Mouse (Mus musculus) Muller cell, postnatal 12 days (primary cell): ENCODE data around the gene Atad2b.
"Not testable (repeated sequence)": the region's sequence is repeated elsewhere in the genome, so short reads cannot be mapped to it uniquely, and the experiment has no call there.

Source experiments
- DNase-seq: peaks from one replicate; pipeline ENCODE4 v3.0.0-alpha.2; 2015; ENCODE audit errors: inconsistent ontology term

The Atad2b gene

GRCm38 (mm10) chr12:4911716-4912115, 5.4 kb upstream of the Atad2b start:
- DNase-seq, result no peak

GRCm38 (mm10) chr12:4914441-4914840, 2.7 kb upstream of the Atad2b start:
- DNase-seq, result no peak

GRCm38 (mm10) chr12:4914944-4915343, 2.2 kb upstream of the Atad2b start:
- DNase-seq, result no peak

GRCm38 (mm10) chr12:4917805-4918591, 845 bp downstream of the Atad2b start:
- peak; percentile 79 for DNase-seq

- no peak for DNase-seq
Observed at GRCm38 (mm10) chr12:4928197-4928596, 11.0 kb downstream of the Atad2b start.

- DNase-seq, result peak; percentile 54
Observed at GRCm38 (mm10) chr12:4930820-4931548, 13.8 kb downstream of the Atad2b start.

GRCm38 (mm10) chr12:4952272-4952671, 35.1 kb downstream of the Atad2b start:
- DNase-seq, result no peak

- no peak for DNase-seq
Observed at GRCm38 (mm10) chr12:4953156-4953555, 36.0 kb downstream of the Atad2b start.

- peak; percentile 29 for DNase-seq
Observed at GRCm38 (mm10) chr12:4972939-4973338, 55.8 kb downstream of the Atad2b start.

GRCm38 (mm10) chr12:4978324-4978723, 61.2 kb downstream of the Atad2b start:
- no peak for DNase-seq

GRCm38 (mm10) chr12:4996981-4997380, 79.8 kb downstream of the Atad2b start:
- peak; percentile 9 for DNase-seq

GRCm38 (mm10) chr12:5005338-5005737, 88.2 kb downstream of the Atad2b start:
- DNase-seq, result no peak

- DNase-seq, result not testable (repeated sequence)
Observed at GRCm38 (mm10) chr12:5005776-5006175, 88.6 kb downstream of the Atad2b start.

GRCm38 (mm10) chr12:5008638-5009037, 91.5 kb downstream of the Atad2b start:
- peak; percentile 64 for DNase-seq

GRCm38 (mm10) chr12:5025226-5025861, 108.2 kb downstream of the Atad2b start:
- no peak for DNase-seq

GRCm38 (mm10) chr12:5029035-5029434, 111.9 kb downstream of the Atad2b start:
- DNase-seq, result no peak

- no peak for DNase-seq
Observed at GRCm38 (mm10) chr12:5038008-5038407, 120.9 kb downstream of the Atad2b start.

- DNase-seq, result no peak
Observed at GRCm38 (mm10) chr12:5044141-5044540, 127.0 kb downstream of the Atad2b start.

GRCm38 (mm10) chr12:5048104-5048503, 131.0 kb downstream of the Atad2b start:
- DNase-seq, result no peak

GRCm38 (mm10) chr12:5067590-5067989, 150.4 kb downstream of the Atad2b start:
- no peak for DNase-seq

- DNase-seq, result no peak
Observed at GRCm38 (mm10) chr12:5070131-5070530, 153.0 kb downstream of the Atad2b start.

GRCm38 (mm10) chr12:5073191-5073590, 156.0 kb downstream of the Atad2b start:
- DNase-seq, result no peak

- DNase-seq, result no peak
Observed at GRCm38 (mm10) chr12:5081480-5081879, 164.3 kb downstream of the Atad2b start.
